Mouse (Mus musculus): ENCODE measurements around the gene Gss. TPM values are rescaled to one million over a fixed set of nuclear protein-coding genes. Genes with fewer than 3 reads are reported as not detected.

Gene Gss
- 8.4 TPM for polyA plus RNA-seq (2015; fragmentation: Illumina TruSeq; extraction: RNeasy Lipid Tissue Mini Kit (QIAGEN cat#74804); ENCODE audit: insufficient read depth, low replicate concordance)

GRCm38 (mm10) chr2:155592137-155592853 lies at the start of gene Gss:
TSS of gene Gss (minus strand) at chr2:155592810.

GRCm38 (mm10) chr2:155610978-155611377 lies 18.4 kb upstream of the Gss start, which contains the start of gene Myh7b:
TSS of gene Myh7b (plus strand) at chr2:155611212.

GRCm38 (mm10) chr2:155517455-155518423 lies 74.9 kb downstream of the Gss start, which contains the start of the genes Acss2 and Ggt7:
TSS of gene Acss2 (plus strand) at chr2:155517948.
TSS of gene Ggt7 (minus strand) at chr2:155518237.

Other genes starting within 250 kb of the Gss start
- 35.8 TPM for gene Pigu, start 235.4 kb downstream of the Gss start, polyA plus RNA-seq (2015; fragmentation: Illumina TruSeq; extraction: RNeasy Lipid Tissue Mini Kit (QIAGEN cat#74804); ENCODE audit: insufficient read depth, low replicate concordance)
- 21.6 TPM for gene Trp53inp2, start 211.8 kb downstream of the Gss start, polyA plus RNA-seq (2015; fragmentation: Illumina TruSeq; extraction: RNeasy Lipid Tissue Mini Kit (QIAGEN cat#74804); ENCODE audit: insufficient read depth, low replicate concordance)
- 42.2 TPM for gene Ncoa6, start 118.9 kb downstream of the Gss start, polyA plus RNA-seq (2015; fragmentation: Illumina TruSeq; extraction: RNeasy Lipid Tissue Mini Kit (QIAGEN cat#74804); ENCODE audit: insufficient read depth, low replicate concordance)
- gene Acss2, start 74.9 kb downstream of the Gss start, polyA plus RNA-seq (2015; fragmentation: Illumina TruSeq; extraction: RNeasy Lipid Tissue Mini Kit (QIAGEN cat#74804); ENCODE audit: insufficient read depth, low replicate concordance), result 19.3 TPM
- gene Ggt7, start 74.6 kb downstream of the Gss start, polyA plus RNA-seq (2015; fragmentation: Illumina TruSeq; extraction: RNeasy Lipid Tissue Mini Kit (QIAGEN cat#74804); ENCODE audit: insufficient read depth, low replicate concordance), result 0.54 TPM
- not detected for gene Myh7b, start 18.4 kb upstream of the Gss start, polyA plus RNA-seq (2015; fragmentation: Illumina TruSeq; extraction: RNeasy Lipid Tissue Mini Kit (QIAGEN cat#74804); ENCODE audit: insufficient read depth, low replicate concordance)
- 89.5 TPM for gene Trpc4ap, start 99.6 kb upstream of the Gss start, polyA plus RNA-seq (2015; fragmentation: Illumina TruSeq; extraction: RNeasy Lipid Tissue Mini Kit (QIAGEN cat#74804); ENCODE audit: insufficient read depth, low replicate concordance)
- 43.9 TPM for gene Edem2, start 136.7 kb upstream of the Gss start, polyA plus RNA-seq (2015; fragmentation: Illumina TruSeq; extraction: RNeasy Lipid Tissue Mini Kit (QIAGEN cat#74804); ENCODE audit: insufficient read depth, low replicate concordance)
- gene Gm17581, start 143.1 kb upstream of the Gss start, polyA plus RNA-seq (2015; fragmentation: Illumina TruSeq; extraction: RNeasy Lipid Tissue Mini Kit (QIAGEN cat#74804); ENCODE audit: insufficient read depth, low replicate concordance), result not detected
- gene Procr, start 158.3 kb upstream of the Gss start, polyA plus RNA-seq (2015; fragmentation: Illumina TruSeq; extraction: RNeasy Lipid Tissue Mini Kit (QIAGEN cat#74804); ENCODE audit: insufficient read depth, low replicate concordance), result 16.1 TPM
- not detected for gene Mmp24, start 182.5 kb upstream of the Gss start, polyA plus RNA-seq (2015; fragmentation: Illumina TruSeq; extraction: RNeasy Lipid Tissue Mini Kit (QIAGEN cat#74804); ENCODE audit: insufficient read depth, low replicate concordance)
- 19.6 TPM for gene BC029722, start 226.6 kb upstream of the Gss start, polyA plus RNA-seq (2015; fragmentation: Illumina TruSeq; extraction: RNeasy Lipid Tissue Mini Kit (QIAGEN cat#74804); ENCODE audit: insufficient read depth, low replicate concordance)
- 55.5 TPM for gene Eif6, start 234.1 kb upstream of the Gss start, polyA plus RNA-seq (2015; fragmentation: Illumina TruSeq; extraction: RNeasy Lipid Tissue Mini Kit (QIAGEN cat#74804); ENCODE audit: insufficient read depth, low replicate concordance)
- gene Fam83c, start 242.0 kb upstream of the Gss start, polyA plus RNA-seq (2015; fragmentation: Illumina TruSeq; extraction: RNeasy Lipid Tissue Mini Kit (QIAGEN cat#74804); ENCODE audit: insufficient read depth, low replicate concordance), result not detected

Data from spleen, adult 10 weeks (tissue).